Mouse (Mus musculus): ENCODE measurements around the gene Hlx.

The Hlx gene

DNA sequence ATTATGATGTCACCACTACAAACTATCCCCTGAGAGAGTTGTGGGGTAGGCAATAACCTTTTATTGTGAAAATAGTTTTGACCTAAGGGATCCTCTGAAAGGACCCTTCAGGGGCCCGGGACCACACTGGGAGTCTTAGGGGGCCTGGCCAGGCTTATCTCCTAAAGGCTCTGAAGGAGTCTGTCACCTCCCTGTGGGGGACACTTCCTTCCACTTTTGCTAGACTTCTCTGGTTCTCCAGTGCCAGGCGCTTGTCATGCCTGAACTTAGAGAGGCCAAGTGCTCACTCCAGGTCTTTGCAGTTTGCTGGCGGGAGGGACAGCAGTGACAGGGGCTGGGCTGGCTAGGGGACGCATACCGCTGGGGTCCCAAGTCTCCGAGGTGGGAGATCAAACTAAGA, 16.3 kb downstream of the Hlx start:
- no peak for DNase-seq (ENCODE audit: low read depth, low spot score)

DNA sequence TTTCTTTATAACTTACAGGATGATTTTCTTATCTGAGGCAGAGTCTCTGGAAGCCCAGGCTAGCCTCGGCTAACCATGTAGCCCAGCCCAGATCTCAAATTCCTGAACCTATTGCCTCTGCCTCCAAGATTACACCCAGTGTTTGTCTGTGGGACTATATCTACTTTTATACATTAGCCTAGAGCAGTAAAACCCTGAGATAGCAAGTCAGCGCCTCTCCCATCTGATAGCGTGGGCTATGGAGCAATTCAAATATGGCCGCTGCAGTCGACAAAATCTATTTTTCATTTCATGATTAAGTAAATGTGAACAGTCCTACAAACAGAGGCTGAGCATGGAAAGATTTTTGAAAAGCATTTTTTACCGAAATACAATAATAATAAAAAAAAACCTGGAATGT, 16.7 kb downstream of the Hlx start:
- no peak for DNase-seq (ENCODE audit: low read depth, low spot score)

DNA sequence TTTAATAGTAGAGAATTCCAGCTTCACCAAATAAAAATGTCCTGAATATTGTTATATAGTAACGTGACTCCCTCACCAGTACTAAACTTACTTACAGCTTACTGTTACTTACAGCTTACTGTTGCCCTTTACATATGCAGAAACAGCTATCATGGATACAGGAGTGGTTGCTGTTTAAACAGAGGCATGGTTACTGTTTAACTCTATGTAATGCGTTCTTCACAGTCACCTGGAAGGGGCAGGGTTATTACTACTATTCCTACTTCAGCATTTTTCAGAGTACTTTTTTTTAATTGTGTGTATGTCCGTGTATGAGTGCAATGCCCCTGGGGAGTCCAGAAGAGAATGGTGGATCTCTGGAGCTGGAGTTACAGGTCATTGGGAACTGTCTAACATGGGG, 17.9 kb downstream of the Hlx start:
- no peak for DNase-seq (ENCODE audit: low read depth, low spot score)

DNA sequence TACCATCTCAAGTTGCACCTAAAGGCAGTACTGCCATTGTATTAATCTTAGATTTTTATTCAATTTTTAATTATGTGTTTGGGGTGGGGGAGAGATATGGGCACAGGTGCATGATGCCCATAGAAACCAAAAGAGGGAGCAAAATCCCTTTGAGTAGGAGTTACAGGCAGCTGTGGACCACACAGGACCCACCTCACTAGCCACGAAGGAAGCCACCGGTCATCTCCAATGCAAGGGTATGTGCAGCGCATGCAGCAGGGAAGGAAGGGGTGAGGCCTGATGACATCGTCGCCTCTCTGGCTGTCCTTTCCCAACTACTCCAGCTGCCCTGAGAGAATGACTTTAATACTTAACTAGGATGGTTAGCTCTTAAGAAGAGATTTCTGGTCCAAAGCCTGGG, 18.7 kb downstream of the Hlx start:
- DNase-seq (ENCODE audit: low read depth, low spot score) = no peak

DNA sequence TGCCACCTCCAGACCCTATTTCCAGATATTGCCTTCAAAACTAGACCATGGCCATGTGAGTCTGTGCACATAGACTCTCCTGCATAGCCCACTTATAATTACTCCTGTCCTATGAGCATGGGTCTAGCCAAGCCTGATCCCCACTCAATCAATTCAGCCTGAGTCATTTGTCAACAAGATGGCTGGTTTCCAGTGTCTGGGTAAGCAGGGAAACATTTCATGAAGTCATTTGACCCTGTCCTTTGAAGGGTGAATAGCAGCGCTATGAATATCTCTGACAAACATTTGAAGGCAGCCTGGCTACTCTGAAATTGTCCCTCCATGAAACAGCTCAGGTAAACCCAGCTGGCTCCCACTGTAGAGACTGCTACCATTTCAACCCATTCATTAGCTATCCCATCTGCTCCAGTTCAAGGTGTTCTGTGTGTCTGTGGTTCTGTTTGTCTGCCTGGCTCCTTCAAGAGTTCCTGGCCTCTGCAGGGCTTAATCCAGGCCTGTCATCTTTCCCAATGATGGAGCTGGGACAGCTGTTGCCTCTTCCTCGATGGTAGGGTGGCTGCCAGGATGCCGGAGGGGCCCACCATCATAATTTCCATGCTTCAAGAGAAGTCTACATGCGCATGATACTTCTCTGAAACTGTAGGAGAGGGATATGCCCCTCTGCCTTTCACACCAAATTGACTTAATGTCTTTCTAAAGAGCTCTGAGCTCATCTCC, 24.7 kb downstream of the Hlx start:
- DNase-seq (ENCODE audit: low read depth, low spot score) = no peak

DNA sequence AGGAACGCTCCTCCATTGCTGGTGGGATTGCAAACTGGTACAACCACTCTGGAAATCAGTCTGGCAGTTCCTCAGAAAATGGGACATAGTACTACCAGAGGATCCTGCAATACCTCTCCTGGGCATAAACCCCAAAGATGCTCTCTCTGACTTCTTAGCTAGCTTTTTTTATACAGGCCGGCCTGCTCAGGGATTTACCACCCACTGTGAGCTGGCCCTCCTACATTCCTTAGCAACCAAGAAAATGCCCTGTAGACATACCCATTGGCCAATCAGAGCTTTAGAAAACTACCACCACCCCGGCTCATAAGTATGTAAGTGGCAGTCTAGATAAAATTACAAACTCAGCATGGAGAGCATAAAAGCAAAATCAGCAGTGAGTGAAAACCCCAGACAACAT, 27.5 kb downstream of the Hlx start:
- DNase-seq (ENCODE audit: low read depth, low spot score) = peak; percentile 32

DNA sequence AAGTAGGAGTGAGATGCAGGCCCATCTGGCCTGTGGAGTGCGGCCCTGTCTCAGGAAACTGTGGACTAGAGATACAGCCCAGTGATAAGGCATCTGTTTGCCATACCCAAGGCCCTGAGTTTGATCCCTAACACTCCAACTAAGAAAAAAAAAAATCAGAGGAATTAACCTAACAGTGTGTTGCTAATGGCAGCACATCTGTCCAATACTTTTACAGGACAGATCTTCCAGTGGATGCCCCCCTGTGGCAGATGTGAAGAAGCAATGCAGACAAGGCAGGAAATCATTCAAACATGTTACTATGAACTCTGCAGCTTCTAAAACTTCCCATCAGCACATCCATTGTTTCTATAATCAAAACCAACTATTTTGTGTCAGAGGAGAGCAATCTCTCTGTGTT, 33.1 kb downstream of the Hlx start:
- no peak for DNase-seq (ENCODE audit: low read depth, low spot score)

DNA sequence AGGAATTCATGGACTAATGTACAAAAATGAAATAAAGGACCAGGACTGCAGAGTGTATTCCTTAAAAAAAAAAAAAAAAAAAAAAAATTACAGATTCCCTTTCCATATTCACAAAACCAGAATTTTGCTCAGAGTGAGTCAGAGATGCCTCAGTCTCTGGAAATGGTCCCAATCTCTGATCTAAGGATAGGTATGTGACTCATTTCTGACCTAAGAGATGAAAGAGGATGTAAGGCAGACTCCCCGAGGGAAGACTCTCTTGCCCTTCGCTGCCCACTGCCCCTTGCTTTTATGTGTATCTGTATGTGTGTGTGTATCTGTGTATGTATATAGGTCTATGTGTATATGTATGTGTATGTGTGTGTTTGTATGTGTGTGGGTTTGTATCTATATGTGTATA, 37.0 kb downstream of the Hlx start:
- no peak for DNase-seq (ENCODE audit: low read depth, low spot score)

DNA sequence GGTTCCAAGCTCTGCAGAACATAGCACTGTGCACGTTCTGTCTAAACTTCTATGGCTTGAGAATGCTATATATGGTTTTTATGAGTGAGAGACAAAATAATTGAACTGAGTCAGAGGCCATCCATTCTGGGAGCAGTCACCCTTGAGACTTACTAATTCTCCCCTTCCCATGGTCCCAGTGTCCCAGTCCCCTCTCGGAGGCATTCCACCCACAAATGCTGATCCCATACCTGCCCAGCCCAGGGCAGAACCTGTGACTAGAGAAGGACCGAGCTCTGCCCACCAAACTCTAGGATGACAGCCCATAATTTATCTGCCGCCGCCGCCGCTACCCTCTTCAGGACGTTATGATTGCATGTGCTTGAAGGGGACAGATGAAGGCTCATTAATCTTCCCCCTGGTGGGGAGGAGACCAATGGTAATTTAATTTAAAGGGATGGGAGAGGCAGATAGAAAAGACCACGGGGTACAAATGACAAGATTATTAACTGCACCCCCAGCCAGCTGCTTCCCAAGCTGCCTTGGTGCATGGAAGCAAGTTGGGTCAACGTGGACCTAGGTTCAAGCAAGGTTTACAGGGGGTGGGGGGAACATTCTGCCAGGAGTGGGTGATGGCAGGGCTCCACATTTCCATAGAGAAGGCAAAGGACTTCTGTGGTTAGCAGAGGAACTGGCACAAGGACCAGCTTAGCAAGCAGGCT, 40.1 kb downstream of the Hlx start:
- no peak for DNase-seq (ENCODE audit: low read depth, low spot score)

DNA sequence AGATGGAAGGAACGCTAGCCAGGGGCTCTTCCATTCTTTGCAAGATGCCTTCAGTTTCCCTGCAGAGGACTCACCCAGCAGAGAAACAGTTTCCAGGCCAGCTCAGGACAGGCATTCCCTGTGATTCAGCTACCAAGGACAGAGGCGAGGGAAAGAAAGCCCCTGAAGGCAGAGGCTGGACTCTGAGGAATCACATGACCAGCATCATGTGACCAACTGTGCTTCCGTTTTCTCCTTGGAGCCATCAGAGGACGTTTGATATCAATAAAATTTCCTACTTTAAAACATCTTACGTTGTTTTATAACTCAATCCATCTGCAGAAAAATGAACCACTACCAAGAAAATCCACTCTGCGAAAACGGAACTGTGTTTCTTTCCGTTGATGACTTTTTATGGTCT, 41.2 kb downstream of the Hlx start:
- DNase-seq (ENCODE audit: low read depth, low spot score) = peak; percentile 26

DNA sequence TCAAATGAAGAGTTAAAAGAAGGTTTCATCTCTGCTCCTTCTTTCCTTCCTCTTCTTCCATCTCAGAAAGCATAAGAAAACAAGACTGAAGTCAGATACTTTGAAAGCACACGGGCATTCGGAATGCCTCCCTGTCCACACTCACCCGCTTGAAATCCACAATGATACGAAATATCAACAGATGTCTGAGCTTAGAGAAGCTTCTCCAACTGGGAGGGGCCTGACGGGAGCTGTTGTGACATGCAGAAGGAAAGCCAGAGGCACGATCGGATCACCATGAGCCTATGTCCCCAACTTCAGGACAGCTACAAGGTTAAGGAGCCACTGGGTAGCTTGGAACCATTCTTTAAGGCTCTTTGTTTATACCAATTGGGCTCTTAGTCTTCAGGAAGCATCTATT, 44.4 kb downstream of the Hlx start:
- no peak for DNase-seq (ENCODE audit: low read depth, low spot score)

DNA sequence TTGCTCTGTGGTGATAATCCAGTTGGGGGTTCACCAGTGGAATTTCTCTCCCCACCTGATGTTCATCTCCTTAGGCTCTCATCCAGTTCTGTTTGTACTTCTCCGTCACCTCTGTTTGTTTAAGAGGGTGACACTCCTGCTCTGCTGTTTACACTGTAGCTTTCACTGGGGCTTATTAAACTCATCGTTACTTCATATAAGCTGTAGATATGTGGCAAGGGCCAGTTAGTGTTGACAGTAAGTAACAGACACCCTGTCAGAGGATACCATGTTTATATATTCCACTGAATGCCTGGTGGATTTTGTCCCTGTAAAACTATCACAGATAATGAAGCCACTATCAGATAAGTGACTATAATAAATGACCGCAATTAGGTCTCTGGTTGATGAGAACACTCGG, 44.9 kb downstream of the Hlx start:
- DNase-seq (ENCODE audit: low read depth, low spot score) = no peak

DNA sequence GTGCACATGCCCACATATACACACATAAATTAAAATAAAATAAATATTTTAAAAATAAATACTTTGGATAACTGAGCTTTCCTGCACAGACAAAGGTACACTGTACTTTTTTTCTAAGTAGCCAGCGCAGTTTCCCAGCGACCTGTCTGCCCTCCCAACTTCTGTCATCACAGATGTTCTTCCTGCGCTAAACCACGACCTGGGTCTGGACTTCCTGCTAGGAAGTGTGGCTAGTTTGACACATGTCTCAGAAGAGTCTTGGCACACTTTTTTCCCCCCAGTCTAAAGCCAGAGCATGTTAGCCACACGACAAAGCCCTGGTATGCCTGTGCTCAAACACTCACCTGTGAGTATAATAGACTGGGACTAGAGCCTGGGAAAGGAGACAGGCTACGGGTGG, 48.9 kb downstream of the Hlx start:
- no peak for DNase-seq (ENCODE audit: low read depth, low spot score)

DNA sequence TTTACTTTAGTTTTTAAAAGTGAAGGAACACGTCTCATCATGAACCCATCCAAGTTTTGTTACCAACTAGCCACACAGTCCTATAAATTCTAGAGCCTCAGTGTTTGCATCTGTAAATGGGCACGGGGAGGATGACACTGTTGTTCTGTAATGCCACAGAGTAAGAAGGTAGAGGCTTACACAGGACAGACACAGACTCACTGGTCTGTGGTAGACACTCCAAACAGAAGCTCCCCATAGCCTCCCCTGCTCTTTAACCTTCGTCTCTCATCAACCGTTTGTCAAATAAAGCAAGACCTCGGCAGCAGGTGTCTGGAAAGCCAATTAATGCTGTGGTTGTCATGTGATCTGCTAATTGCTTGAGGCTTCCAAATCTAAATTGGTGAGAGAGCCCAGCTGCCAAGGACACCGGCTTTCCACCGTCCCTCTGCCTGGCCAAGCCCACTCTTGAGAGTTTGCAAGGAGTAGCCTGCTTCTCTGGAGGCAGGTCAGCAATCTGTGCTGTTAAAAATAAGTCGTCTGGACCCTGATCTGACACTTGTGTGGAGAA, 52.9 kb downstream of the Hlx start:
- no peak for DNase-seq (ENCODE audit: low read depth, low spot score)

DNA sequence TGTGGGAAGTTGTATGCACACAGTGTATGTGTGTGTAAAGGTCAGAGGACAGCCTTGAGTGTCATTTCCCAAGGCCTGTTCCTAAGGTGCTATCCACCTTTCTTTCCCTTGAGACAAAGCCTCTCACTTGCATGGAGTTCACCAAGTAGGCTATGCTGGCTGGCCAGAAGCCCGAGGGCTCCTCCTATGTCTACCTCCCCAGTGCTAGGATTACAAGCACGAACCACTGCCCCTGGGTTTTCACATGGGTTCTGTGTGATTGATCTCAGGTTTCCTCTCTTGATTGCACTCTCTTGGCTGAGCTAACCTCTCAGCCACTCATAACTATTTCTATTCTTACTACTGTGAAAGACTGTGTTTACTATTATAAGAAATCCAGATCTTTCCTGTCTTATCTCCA, 54.8 kb downstream of the Hlx start:
- no peak for DNase-seq (ENCODE audit: low read depth, low spot score)

All from ZHBTc4 (cell line).